Mouse (Mus musculus) olfactory bulb, adult 2 months (tissue): ENCODE results near the gene Psmg4.

ENCODE experiments used
- CTCF ChIP-seq: fragments of 200-500 bp; IDR thresholded peaks from 2 replicates; pipeline ENCODE4 v1.5.1; 2012; ENCODE audit warnings: low read depth, mild to moderate bottlenecking, low read length, moderate library complexity; ENCODE audit not compliant: insufficient read depth
- POLR2A ChIP-seq: fragments of 200-500 bp; IDR thresholded peaks from 2 replicates; pipeline ENCODE4 v1.6.1; 2012; ENCODE audit warnings: mild to moderate bottlenecking, low read depth, low read length, moderate library complexity; ENCODE audit not compliant: insufficient read depth

DNA sequence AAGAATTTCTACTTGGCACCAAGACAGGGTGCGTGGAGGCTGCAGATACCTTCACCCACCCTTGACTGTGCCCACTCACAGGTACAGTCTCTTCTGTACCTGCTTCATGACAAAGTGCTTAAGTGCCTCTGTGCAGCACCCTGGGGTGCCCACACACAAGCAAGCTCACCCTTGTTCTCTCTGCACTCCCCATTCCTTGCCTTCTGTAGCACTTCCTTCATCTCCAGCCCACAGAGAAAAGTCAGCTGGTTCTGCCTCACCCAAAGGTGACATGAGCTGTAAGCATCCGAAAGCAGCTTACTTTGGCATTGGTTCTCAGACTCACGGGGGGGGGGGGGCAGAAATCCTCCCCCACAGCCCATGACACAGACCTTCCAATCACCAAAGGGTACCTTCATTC lies 52.1 kb downstream of the Psmg4 start:
- TF ChIP-seq CTCF (no peak), POLR2A (no peak)
